Mouse (Mus musculus): Measurements from ENCODE around the gene Pdss2. TPM values are rescaled to one million over a fixed set of nuclear protein-coding genes. Genes with fewer than 3 reads are reported as not detected.
A peak's percentile ranks its signal among the peaks of the same experiment; 100 is the strongest.

Gene Pdss2
- total and polyA plus RNA-seq, 2 experiments = 10.2 to 10.3 TPM

- 39% methylated on average over 2 of the region's 2 CpGs for WGBS
Measured at GRCm38 (mm10) chr10:43271318-43271717, 50.0 kb downstream of the Pdss2 start.

DNA sequence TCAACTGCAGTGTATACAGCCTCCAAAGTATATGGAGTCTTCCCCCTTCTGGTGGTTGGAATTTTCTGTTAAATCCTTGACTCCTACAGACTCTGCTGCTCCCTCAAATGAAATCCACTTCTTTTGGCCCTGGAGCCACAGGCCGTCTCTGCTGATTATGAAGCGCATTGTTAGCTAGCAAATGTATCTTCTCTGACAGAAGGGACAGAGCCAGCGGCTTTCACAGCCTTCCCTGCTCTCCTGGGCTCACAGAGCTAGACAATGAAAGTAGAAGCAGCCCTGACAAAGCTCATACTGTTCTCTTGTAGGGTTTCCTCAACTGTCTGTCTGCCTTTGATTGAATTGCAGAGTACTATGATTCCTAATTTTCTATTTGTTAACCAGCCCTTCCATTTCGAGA, 51.1 kb downstream of the Pdss2 start:
- Histone ChIP-seq H3K4me3 (ENCODE audit: insufficient read depth, low read depth, low read length) (no peak overlapping the region), H3K36me3 (ENCODE audit: control insufficient read depth, insufficient read depth, low read length) (no peaks in the 10 kb centered on the region), H3K79me2 (ENCODE audit: control insufficient read depth, insufficient read depth, low read length) (peaks cover 8% of the 10 kb centered on the region; the same call in 1 of the 2 replicates), H3K27me3 (ENCODE audit: control insufficient read depth, insufficient read depth, low read length) (no peaks in the 10 kb centered on the region), H3K4me1 (ENCODE audit: control insufficient read depth, insufficient read depth, low read length) (peaks cover 4% of the 10 kb centered on the region), H3K9ac (ENCODE audit: low read depth, low read length) (no peak overlapping the region), H3K27ac (replicated peaks; ENCODE audit: insufficient read depth, low read depth, low read length) (no peak overlapping the region)
- DNase-seq (ENCODE audit: extremely low read depth, low read depth, low spot score) = no peak
- WGBS = 95% methylated on average over 4 of the region's 4 CpGs
- no peak for TF ChIP-seq POLR2A (IDR thresholded peaks at IDR 0.05; ENCODE audit: extremely low read depth, insufficient read depth, low read length)
- no peak for TF ChIP-seq CTCF (IDR thresholded peaks at IDR 0.05; ENCODE audit: low read depth, low read length)

More at GRCm38 (mm10) chr10:43271318-43271717, 50.0 kb downstream of the Pdss2 start:
- H3K9ac ChIP-seq (ENCODE audit: low read depth, low read length) = no peak overlapping the region
- peaks cover 8% of the 10 kb centered on the region; the same call in 1 of the 2 replicates for H3K79me2 ChIP-seq (ENCODE audit: control insufficient read depth, insufficient read depth, low read length)
- no peaks in the 10 kb centered on the region for H3K36me3 ChIP-seq (ENCODE audit: control insufficient read depth, insufficient read depth, low read length)
- TF ChIP-seq CTCF (IDR thresholded peaks at IDR 0.05; ENCODE audit: low read depth, low read length) (0 out of 2 replicates have a peak, but pooled peaks have one; percentile 4), POLR2A (IDR thresholded peaks at IDR 0.05; ENCODE audit: extremely low read depth, insufficient read depth, low read length) (no peak)
- DNase-seq (ENCODE audit: extremely low read depth, low read depth, low spot score) = peak; percentile 94
- H3K4me1 ChIP-seq (ENCODE audit: control insufficient read depth, insufficient read depth, low read length) = peaks cover 4% of the 10 kb centered on the region
- H3K27me3 ChIP-seq (ENCODE audit: control insufficient read depth, insufficient read depth, low read length) = no peaks in the 10 kb centered on the region
- H3K27ac ChIP-seq (replicated peaks; ENCODE audit: insufficient read depth, low read depth, low read length) = no peak overlapping the region
- no peak overlapping the region for H3K4me3 ChIP-seq (ENCODE audit: insufficient read depth, low read depth, low read length)

DNA sequence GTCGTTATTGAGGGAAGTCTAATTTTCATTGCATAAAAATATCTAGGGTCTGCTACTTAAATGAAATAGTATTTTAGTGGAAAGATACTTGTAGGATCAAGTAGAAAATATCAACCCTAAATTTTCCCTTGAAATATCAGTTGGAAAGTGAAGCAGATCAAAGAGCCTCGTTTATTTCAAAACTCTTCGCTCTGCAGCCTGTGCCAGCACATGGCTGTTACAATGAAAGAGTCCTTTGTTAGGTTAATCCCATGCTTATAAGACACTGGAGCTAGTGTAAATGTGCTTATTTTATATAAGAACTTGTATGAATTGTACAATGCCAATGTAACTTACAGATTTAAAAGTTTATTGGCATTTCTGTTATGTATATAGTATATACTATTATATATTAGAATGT, 51.8 kb downstream of the Pdss2 start:
- Histone ChIP-seq H3K4me1 (ENCODE audit: control insufficient read depth, insufficient read depth, low read length) (peaks cover 4% of the 10 kb centered on the region), H3K27ac (replicated peaks; ENCODE audit: insufficient read depth, low read depth, low read length) (no peak overlapping the region), H3K79me2 (ENCODE audit: control insufficient read depth, insufficient read depth, low read length) (peaks cover 8% of the 10 kb centered on the region; the same call in 1 of the 2 replicates), H3K36me3 (ENCODE audit: control insufficient read depth, insufficient read depth, low read length) (no peaks in the 10 kb centered on the region), H3K9ac (ENCODE audit: low read depth, low read length) (no peak overlapping the region), H3K27me3 (ENCODE audit: control insufficient read depth, insufficient read depth, low read length) (no peaks in the 10 kb centered on the region), H3K4me3 (ENCODE audit: insufficient read depth, low read depth, low read length) (no peak overlapping the region)
- DNase-seq (ENCODE audit: extremely low read depth, low read depth, low spot score) = no peak
- TF ChIP-seq POLR2A (IDR thresholded peaks at IDR 0.05; ENCODE audit: extremely low read depth, insufficient read depth, low read length) = no peak
- TF ChIP-seq CTCF (IDR thresholded peaks at IDR 0.05; ENCODE audit: low read depth, low read length) = no peak
- 85% methylated on average over 3 of the region's 3 CpGs for WGBS

- Histone ChIP-seq H3K27ac (replicated peaks; ENCODE audit: insufficient read depth, low read depth, low read length) (no peak overlapping the region), H3K27me3 (ENCODE audit: control insufficient read depth, insufficient read depth, low read length) (no peaks in the 10 kb centered on the region), H3K36me3 (ENCODE audit: control insufficient read depth, insufficient read depth, low read length) (no peaks in the 10 kb centered on the region), H3K4me1 (ENCODE audit: control insufficient read depth, insufficient read depth, low read length) (peaks cover 4% of the 10 kb centered on the region), H3K79me2 (ENCODE audit: control insufficient read depth, insufficient read depth, low read length) (peaks cover 11% of the 10 kb centered on the region; the same call in 1 of the 2 replicates), H3K9ac (ENCODE audit: low read depth, low read length) (no peak overlapping the region), H3K4me3 (ENCODE audit: insufficient read depth, low read depth, low read length) (no peak overlapping the region)
- TF ChIP-seq POLR2A (IDR thresholded peaks at IDR 0.05; ENCODE audit: extremely low read depth, insufficient read depth, low read length) = no peak
- no peak for TF ChIP-seq CTCF (IDR thresholded peaks at IDR 0.05; ENCODE audit: low read depth, low read length)
- WGBS = 90% methylated on average over 5 of the region's 5 CpGs
- DNase-seq (ENCODE audit: extremely low read depth, low read depth, low spot score) = no peak
Measured at GRCm38 (mm10) chr10:43275446-43275845, 54.2 kb downstream of the Pdss2 start.

DNA sequence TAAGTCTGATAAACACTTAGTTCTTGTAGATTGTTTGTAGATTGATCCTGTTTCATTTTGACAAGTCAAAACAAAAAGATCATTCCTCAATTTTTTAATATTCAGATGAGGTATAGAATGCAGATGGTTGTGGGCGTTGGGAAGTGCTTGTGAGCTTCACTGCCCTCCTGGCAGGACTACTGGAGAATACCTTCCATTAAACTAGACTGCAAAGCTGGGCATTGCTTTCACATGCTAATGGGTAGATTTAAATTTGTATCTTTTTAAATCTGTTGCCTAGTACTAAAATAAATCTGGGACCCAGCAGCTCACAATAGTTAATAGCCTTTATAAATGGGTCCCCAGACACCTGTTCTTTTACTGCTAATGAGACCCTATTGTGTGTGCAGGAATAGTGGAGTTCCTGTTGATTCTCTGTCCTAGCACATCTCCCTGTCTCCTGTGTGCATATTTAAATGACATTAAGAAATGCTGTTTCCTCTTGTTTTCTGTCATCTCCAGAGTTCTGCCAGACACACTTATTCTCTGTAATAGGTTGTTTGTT, 54.9 kb downstream of the Pdss2 start:
- Histone ChIP-seq H3K4me1 (ENCODE audit: control insufficient read depth, insufficient read depth, low read length) (peaks cover 1% of the 10 kb centered on the region; the same call in 1 of the 2 replicates), H3K36me3 (ENCODE audit: control insufficient read depth, insufficient read depth, low read length) (no peaks in the 10 kb centered on the region), H3K4me3 (ENCODE audit: insufficient read depth, low read depth, low read length) (no peak overlapping the region), H3K9ac (ENCODE audit: low read depth, low read length) (no peak overlapping the region), H3K27me3 (ENCODE audit: control insufficient read depth, insufficient read depth, low read length) (no peaks in the 10 kb centered on the region), H3K79me2 (ENCODE audit: control insufficient read depth, insufficient read depth, low read length) (peaks cover 7% of the 10 kb centered on the region; the same call in 1 of the 2 replicates), H3K27ac (replicated peaks; ENCODE audit: insufficient read depth, low read depth, low read length) (no peak overlapping the region)
- no peak for TF ChIP-seq POLR2A (IDR thresholded peaks at IDR 0.05; ENCODE audit: extremely low read depth, insufficient read depth, low read length)
- TF ChIP-seq CTCF (IDR thresholded peaks at IDR 0.05; ENCODE audit: low read depth, low read length) = no peak
- no peak for DNase-seq (ENCODE audit: extremely low read depth, low read depth, low spot score)
- WGBS = 80% methylated on average over 1 of the region's 1 CpGs

Data from liver, adult 2 months (tissue).